Mouse (Mus musculus) hindbrain, embryonic 16.5 days (tissue): Measurements from ENCODE around the gene Homer2. TPM values are rescaled to one million over a fixed set of nuclear protein-coding genes. Genes with fewer than 3 reads are reported as not detected.
A peak's percentile ranks its signal among the peaks of the same experiment; 100 is the strongest.

Source experiments
- ATAC-seq: fragments of 200-750 bp; cut with Nextera tagmentation; 2 replicates; pipeline ENCODE4 v1.8.0; 2017; ENCODE audit warnings: moderate TSS enrichment, moderate library complexity
- H3K27ac ChIP-seq: fragments of 300-500 bp; sonication (generic); 2 replicates; pipeline ENCODE4 v1.5.1; 2014; ENCODE audit warnings: low read depth, mild to moderate bottlenecking, control low read depth, low read length, moderate library complexity
- H3K27me3 ChIP-seq: fragments of 300-500 bp; sonication (generic); replicated peaks from 2 replicates; pipeline ENCODE4 v1.6.1; 2014; ENCODE audit warnings: low read length; ENCODE audit not compliant: control insufficient read depth, insufficient read depth
- H3K36me3 ChIP-seq: fragments of 300-500 bp; sonication (generic); 2 replicates; pipeline ENCODE4 v1.6.1; 2014; ENCODE audit warnings: mild to moderate bottlenecking, low read length, moderate library complexity, mixed read lengths; ENCODE audit not compliant: control insufficient read depth, insufficient read depth
- H3K4me1 ChIP-seq: fragments of 300-500 bp; sonication (generic); 2 replicates; pipeline ENCODE4 v1.6.1; 2014; ENCODE audit warnings: low read depth, low read length; ENCODE audit not compliant: control insufficient read depth, insufficient read depth
- H3K4me2 ChIP-seq: fragments of 300-500 bp; sonication (generic); 2 replicates; pipeline ENCODE4 v1.6.1; 2014; ENCODE audit warnings: mild to moderate bottlenecking, low read length, control low read depth, moderate library complexity
- H3K4me3 ChIP-seq: fragments of 300-500 bp; sonication (generic); 2 replicates; pipeline ENCODE4 v1.5.1; 2014; ENCODE audit warnings: mild to moderate bottlenecking, low read length, control low read depth, moderate library complexity
- H3K9ac ChIP-seq: fragments of 300-500 bp; sonication (generic); 2 replicates; pipeline ENCODE4 v1.6.1; 2014; ENCODE audit warnings: low read depth, mild to moderate bottlenecking, control low read depth, low read length, moderate library complexity
- H3K9me3 ChIP-seq: fragments of 300-500 bp; sonication (generic); 2 replicates; pipeline ENCODE4 v1.6.1; 2014; ENCODE audit warnings: mild to moderate bottlenecking, low read length, moderate library complexity; ENCODE audit not compliant: control insufficient read depth
- WGBS: fragments of 180-500 bp; shearing (Covaris S2); extraction: QIAGEN DNeasy Blood & Tissue Kit; methylation state at CpG from one replicate; pipeline ENCODE4 v1.1.7; 2014; 5-methylcytosine and 5-hydroxymethylcytosine counted together
- polyA plus RNA-seq: library from polyadenylated mRNA; unstranded; fragments of >200 nt; fragmentation: Nextera tagmentation; extraction: Ambion mirVana; gene quantifications from 2 replicates; pipeline ENCODE4 v1.2.1, GENCODE M21; 2015

Gene Homer2
- polyA plus RNA-seq, 1 experiment from 2014 or later, result 26.3 TPM

DNA sequence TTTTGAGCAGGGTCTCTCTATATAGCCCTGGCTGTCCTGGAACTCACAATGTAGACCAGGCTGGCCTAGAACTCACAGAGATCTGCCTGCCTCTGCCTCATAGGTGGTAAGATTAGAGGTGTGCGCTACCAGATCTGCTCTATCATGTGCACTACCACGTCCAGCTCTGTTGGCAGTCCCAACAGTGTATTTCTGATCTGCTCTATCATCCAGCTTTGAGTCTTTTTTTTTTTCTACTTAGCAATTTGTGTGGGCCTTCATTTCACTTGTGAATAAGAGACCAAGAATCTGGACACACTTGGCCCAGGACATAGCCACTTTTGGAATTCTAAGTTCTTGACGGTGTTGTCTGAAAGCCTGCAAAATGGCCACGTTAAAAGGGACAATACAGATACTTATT, 150.5 kb downstream of the Homer2 start:
- ATAC-seq, result no peak
- H3K4me2 ChIP-seq, result no peak overlapping the region
- no peaks in the 10 kb centered on the region for H3K36me3 ChIP-seq
- H3K9me3 ChIP-seq, result no peaks in the 10 kb centered on the region
- H3K27ac ChIP-seq, result no peak overlapping the region
- 90% methylated on average over 4 of the region's 4 CpGs for WGBS
- no peak overlapping the region for H3K4me3 ChIP-seq
- H3K4me1 ChIP-seq, result no peaks in the 10 kb centered on the region
- no peak overlapping the region for H3K9ac ChIP-seq
- H3K27me3 ChIP-seq, result no peaks in the 10 kb centered on the region

DNA sequence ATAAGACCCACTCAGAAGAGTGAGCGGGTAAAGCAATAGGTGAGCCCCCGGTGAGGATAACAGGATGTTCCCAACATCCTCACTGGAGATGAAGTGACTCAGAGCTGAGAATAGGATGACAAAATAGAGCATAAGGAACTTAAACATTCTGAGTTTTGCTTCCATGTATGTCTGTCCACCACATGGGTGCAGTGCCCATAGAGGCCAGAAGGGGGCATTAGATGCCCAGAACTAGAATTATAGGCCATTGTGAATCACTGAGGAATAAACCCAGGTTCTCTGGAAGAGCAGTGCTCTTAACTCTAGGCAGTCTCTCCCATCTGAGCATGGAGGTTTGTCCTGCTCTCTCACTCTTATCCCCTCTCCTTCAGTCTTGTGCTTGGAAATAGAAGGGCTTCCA, 153.0 kb downstream of the Homer2 start:
- Histone ChIP-seq H3K9me3 (no peaks in the 10 kb centered on the region), H3K9ac (no peak overlapping the region), H3K27ac (no peak overlapping the region), H3K27me3 (no peaks in the 10 kb centered on the region), H3K4me1 (no peaks in the 10 kb centered on the region), H3K36me3 (no peaks in the 10 kb centered on the region), H3K4me3 (no peak overlapping the region), H3K4me2 (no peak overlapping the region)
- ATAC-seq, result no peak
- 87% methylated on average over 2 of the region's 2 CpGs for WGBS

GRCm38 (mm10) chr7:81553589-81553988, 153.7 kb downstream of the Homer2 start:
- Histone ChIP-seq H3K27ac (no peak overlapping the region), H3K9ac (no peak overlapping the region), H3K9me3 (no peaks in the 10 kb centered on the region), H3K4me3 (no peak overlapping the region), H3K27me3 (no peaks in the 10 kb centered on the region), H3K4me1 (no peaks in the 10 kb centered on the region), H3K4me2 (no peak overlapping the region), H3K36me3 (no peaks in the 10 kb centered on the region)
- 34% methylated on average over 4 of the region's 4 CpGs for WGBS
- ATAC-seq, result peak; percentile 61; the same call in 1 of the 2 replicates

Other genes with a start within 250 kb of the Homer2 start
- 149 and 164 TPM in 2 replicates for gene Ap3b2, start 213.6 kb downstream of the Homer2 start, polyA plus RNA-seq
- not detected in 2 replicates for gene BC048679, start 209.2 kb downstream of the Homer2 start, polyA plus RNA-seq
- gene Fsd2, start 140.6 kb downstream of the Homer2 start, polyA plus RNA-seq, result 0.15 and 0.57 TPM in 2 replicates
- 2.0 and 6.0 TPM in 2 replicates for gene Whamm, start 136.3 kb downstream of the Homer2 start, polyA plus RNA-seq
- 135 and 145 TPM in 2 replicates for gene Ramac, start 55.4 kb upstream of the Homer2 start, polyA plus RNA-seq
- gene 3110040N11Rik, start 82.0 kb upstream of the Homer2 start, polyA plus RNA-seq, result 48.8 and 50.3 TPM in 2 replicates
- 80.6 and 91.0 TPM in 2 replicates for gene Btbd1, start 121.9 kb upstream of the Homer2 start, polyA plus RNA-seq
- gene Gm10160, start 148.3 kb upstream of the Homer2 start, polyA plus RNA-seq, result not detected in 2 replicates
- 9.0 and 13.0 TPM in 2 replicates for gene Tm6sf1, start 151.5 kb upstream of the Homer2 start, polyA plus RNA-seq
- 47.6 and 49.5 TPM in 2 replicates for gene Hdgfl3, start 226.9 kb upstream of the Homer2 start, polyA plus RNA-seq